Mouse (Mus musculus) lung, adult 2 months (tissue): ENCODE data around the gene Emc10.

ENCODE experiments used
- CTCF ChIP-seq: fragments of 200-500 bp; IDR thresholded peaks from 2 replicates; pipeline ENCODE4 v1.5.1; 2011; ENCODE audit warnings: mild to moderate bottlenecking, low read length, control low read depth; ENCODE audit not compliant: insufficient read depth
- POLR2A ChIP-seq: fragments of 200-500 bp; IDR thresholded peaks from 2 replicates; pipeline ENCODE4 v1.6.1; 2011; ENCODE audit warnings: low read depth, mild to moderate bottlenecking, control low read depth, low read length, borderline replicate concordance; ENCODE audit errors: extremely low read depth

GRCm38 (mm10) chr7:44461503-44462217 is 34.7 kb downstream of the Emc10 start:
- TF ChIP-seq CTCF (no peak), POLR2A (no peak)
